Mouse (Mus musculus) stomach, postnatal 0 days (tissue): ENCODE results near the gene Fcgr3.

Experiments used
- CTCF ChIP-seq: IDR thresholded peaks from 2 replicates; pipeline ENCODE4 v1.5.1; 2016; ENCODE audit warnings: antibody characterized with exemption, low read depth, mild to moderate bottlenecking, moderate library complexity
- EP300 ChIP-seq: optimal IDR thresholded peaks from 2 replicates; pipeline ENCODE3; 2016; ENCODE audit warnings: antibody characterized with exemption

DNA sequence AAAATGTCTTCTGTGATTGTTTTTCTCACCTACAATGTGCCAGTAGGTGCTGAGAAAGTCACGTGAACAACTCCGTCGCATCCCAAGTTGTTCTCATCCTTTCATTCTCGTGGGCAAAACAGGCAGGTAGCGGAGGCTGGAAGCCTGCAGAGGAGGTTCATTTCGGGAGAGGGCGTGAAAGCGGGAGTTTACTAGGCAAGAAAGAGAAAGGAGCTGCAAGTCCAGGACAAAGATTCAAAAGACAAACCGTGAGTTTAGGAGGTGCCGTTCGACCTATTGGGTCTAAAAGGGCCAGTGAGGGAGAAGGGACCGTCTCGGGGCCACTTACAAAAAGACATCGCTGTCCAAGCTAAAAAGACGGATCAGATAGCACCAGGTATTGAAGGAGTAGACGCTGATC, 31.5 kb downstream of the Fcgr3 start:
- TF ChIP-seq CTCF, result no peak
- no peak for TF ChIP-seq EP300
